Mouse (Mus musculus): Measurements from ENCODE around the gene Bcan.

GRCm38 (mm10) chr3:88035561-88036293 lies 35.7 kb upstream of the Bcan start:
- no peak for TF ChIP-seq ZNF384 (IDR thresholded peaks at IDR 0.05; ENCODE audit: low read depth, low read length)
- no peak for TF ChIP-seq ZC3H11A (IDR thresholded peaks at IDR 0.05; ENCODE audit: borderline replicate concordance, low read depth, low read length)

All from ES-E14 (cell line).